Mouse (Mus musculus): Measurements from ENCODE around the gene Oit1. TPM values are rescaled to one million over a fixed set of nuclear protein-coding genes. Genes with fewer than 3 reads are reported as not detected.
A peak's percentile ranks its signal among the peaks of the same experiment; 100 is the strongest.

Oit1 gene
- 8.5 and 15.2 TPM in 2 replicates for polyA plus RNA-seq (2015; fragmentation: Nextera tagmentation; extraction: Ambion mirVana)

DNA sequence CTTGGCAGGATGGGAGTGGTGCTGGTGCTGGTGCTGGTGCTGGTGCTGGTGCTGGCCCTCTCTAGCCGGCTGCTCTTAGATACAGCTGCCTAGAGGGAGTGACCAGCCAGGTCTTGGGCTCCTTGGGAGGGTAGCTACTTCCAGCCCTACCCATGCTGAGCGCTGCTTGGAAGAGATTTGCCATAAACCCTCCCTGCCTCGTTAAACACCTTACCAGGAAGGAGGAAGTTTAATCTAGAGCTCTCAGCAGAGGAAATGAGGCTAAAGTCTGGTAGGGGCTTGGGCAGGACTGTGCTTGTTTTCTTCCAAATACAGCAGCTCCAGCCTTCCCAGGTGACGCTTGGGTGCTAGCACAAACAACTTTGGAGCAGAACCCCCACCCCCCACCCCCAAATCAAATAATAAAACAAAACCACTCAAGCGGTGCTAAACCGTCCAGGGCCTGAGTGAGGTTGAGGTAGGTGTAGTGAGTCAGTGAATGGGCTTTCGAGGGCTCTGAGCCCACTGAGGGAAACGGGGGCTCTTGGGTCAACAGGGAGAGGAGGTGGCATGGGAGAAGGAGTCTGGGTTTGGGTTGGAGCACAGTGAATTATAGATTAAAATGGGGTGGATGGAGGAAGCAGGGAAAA, at the start of gene Oit1:
TSS of gene Oit1 (minus strand) at position 70 of the 629 bp plus-strand sequence.
- H3K4me2 ChIP-seq (replicated peaks), result no peak within 1 kb of the TSS
- peak; percentile 87 for ATAC-seq
- no peak within 1 kb of the TSS for H3K4me3 ChIP-seq (replicated peaks)

DNA sequence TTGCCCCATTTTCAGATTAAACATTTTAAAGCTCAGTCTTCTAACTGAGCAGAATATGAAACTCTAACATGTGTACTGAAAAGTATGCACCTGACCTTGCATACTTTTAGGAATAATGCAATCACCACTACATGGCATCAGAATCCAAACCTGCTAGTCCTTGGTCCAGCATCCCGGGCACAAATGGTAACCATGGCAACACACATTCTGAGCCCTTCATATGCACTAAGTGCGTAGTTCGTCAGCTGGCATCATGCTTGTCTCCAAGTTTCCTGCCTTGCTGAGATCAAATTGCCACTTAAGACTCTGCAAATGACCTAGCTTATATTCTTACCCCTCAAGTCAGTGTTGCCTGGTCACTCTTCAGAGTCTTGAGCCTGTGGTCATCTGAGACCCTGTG, 44.3 kb upstream of the Oit1 start:
- no peaks in the 10 kb centered on the region for H3K27me3 ChIP-seq (replicated peaks)
- H3K9me3 ChIP-seq, result no peaks in the 10 kb centered on the region
- H3K4me3 ChIP-seq (replicated peaks), result no peak overlapping the region
- no peak overlapping the region for H3K27ac ChIP-seq
- WGBS, result 91% methylated on average over 3 of the region's 3 CpGs
- ATAC-seq, result no peak
- no peaks in the 10 kb centered on the region for H3K4me1 ChIP-seq (replicated peaks)
- no peaks in the 10 kb centered on the region for H3K36me3 ChIP-seq
- no peak overlapping the region for H3K9ac ChIP-seq
- no peak overlapping the region for H3K4me2 ChIP-seq (replicated peaks)

More for the DNA sequence above, at the start of gene Oit1:
- WGBS, result 45% methylated on average over 8 of the region's 8 CpGs
- peak within 1 kb of the TSS; percentile 13; the same call in 1 of the 2 replicates for H3K27ac ChIP-seq
- H3K27me3 ChIP-seq (replicated peaks), result no peaks in the 10 kb centered on the region
- no peaks in the 10 kb centered on the region for H3K4me1 ChIP-seq (replicated peaks)
- no peak within 1 kb of the TSS for H3K9ac ChIP-seq
- H3K9me3 ChIP-seq, result no peaks in the 10 kb centered on the region
- H3K36me3 ChIP-seq, result no peaks in the 10 kb centered on the region

DNA sequence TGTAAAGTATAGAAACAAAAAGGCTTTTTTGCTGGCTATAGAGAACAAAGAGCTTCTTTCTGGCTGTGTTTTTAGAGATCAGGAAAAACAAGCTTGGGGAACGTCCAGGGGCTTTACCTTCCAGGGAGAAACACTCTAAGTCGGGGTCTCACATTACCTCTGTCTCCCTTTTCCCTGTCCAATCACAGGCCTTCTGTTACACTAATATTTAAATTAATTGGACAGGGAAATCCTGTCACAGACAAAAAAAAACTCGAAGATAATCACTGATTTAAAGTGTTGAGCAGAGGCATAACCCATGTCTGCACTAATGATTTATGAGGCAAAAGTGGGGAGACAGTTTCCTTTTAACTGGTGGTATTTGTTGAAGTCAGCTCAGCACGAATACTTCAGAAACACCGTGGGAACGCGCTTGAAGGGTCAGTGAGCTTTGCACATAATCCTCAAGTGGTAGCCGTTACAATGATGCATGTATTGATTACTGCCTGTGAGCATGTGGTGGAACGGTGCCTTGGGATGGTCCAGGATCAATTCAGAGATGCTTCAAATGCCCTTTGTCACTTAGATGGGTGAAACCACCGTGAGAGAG, 42.7 kb upstream of the Oit1 start:
- no peak overlapping the region for H3K4me3 ChIP-seq (replicated peaks)
- H3K27me3 ChIP-seq (replicated peaks), result no peaks in the 10 kb centered on the region
- H3K27ac ChIP-seq, result no peak overlapping the region
- H3K9me3 ChIP-seq, result no peaks in the 10 kb centered on the region
- H3K36me3 ChIP-seq, result no peaks in the 10 kb centered on the region
- ATAC-seq, result no peak
- 11% methylated on average over 10 of the region's 10 CpGs for WGBS
- 0 out of 2 replicates have a peak overlapping the region, but pooled peaks have one; percentile 26 for H3K4me2 ChIP-seq (replicated peaks)
- no peak overlapping the region for H3K9ac ChIP-seq
- H3K4me1 ChIP-seq (replicated peaks), result no peaks in the 10 kb centered on the region

DNA sequence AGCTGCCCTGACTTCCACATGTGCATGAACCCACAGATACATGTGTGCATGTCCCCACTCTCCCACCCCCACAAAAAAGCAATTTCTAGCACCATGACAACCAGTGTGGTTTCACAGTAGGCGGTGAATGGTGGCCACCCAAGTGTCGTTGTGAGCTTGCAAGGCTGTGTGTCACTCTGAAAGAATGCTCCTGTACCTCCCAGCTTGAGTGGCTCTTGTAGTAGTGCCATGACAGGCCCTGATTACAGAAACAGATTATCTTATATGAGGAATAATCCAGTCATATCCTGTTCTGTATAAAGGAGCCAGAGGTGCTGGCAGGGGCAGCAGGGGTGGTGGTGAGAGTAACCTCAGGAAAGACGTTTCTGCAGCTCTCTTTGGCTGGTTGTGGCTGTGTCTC, 40.1 kb upstream of the Oit1 start:
- Histone ChIP-seq H3K36me3 (no peaks in the 10 kb centered on the region), H3K9ac (no peak overlapping the region), H3K9me3 (no peaks in the 10 kb centered on the region), H3K4me1 (replicated peaks) (no peaks in the 10 kb centered on the region), H3K4me3 (replicated peaks) (no peak overlapping the region), H3K27ac (no peak overlapping the region), H3K27me3 (replicated peaks) (no peaks in the 10 kb centered on the region), H3K4me2 (replicated peaks) (no peak overlapping the region)
- ATAC-seq, result no peak
- WGBS, result 57% methylated on average over 3 of the region's 3 CpGs

GRCm38 (mm10) chr14:8405946-8406345, 27.4 kb upstream of the Oit1 start:
- no peak for ATAC-seq
- no peaks in the 10 kb centered on the region for H3K4me1 ChIP-seq (replicated peaks)
- no peaks in the 10 kb centered on the region for H3K9me3 ChIP-seq
- H3K27ac ChIP-seq, result no peak overlapping the region
- WGBS, result 74% methylated on average over 6 of the region's 6 CpGs
- H3K4me3 ChIP-seq (replicated peaks), result no peak overlapping the region
- H3K36me3 ChIP-seq, result no peaks in the 10 kb centered on the region
- no peaks in the 10 kb centered on the region for H3K27me3 ChIP-seq (replicated peaks)
- H3K9ac ChIP-seq, result no peak overlapping the region
- no peak overlapping the region for H3K4me2 ChIP-seq (replicated peaks)

DNA sequence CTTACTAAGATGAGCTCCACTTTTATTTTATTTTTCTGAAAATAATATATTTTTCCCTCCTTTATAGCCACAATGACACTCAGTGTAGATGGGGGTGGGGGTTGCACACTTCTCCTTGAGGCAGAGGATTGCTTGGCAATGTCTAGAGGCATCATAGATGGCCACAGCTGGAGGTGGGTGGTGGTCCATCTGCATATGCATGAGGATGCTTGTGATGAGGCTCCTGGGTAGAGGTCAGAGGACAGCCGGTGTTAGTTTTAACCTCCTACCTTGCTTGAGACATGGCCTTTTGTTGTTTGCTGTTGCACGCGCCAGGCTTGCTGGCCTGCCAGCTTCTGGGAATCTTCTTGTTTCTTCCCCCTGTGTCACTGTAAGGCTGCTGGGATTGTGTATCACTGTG, 24.8 kb upstream of the Oit1 start:
- WGBS, result 87% methylated on average over 3 of the region's 3 CpGs
- Histone ChIP-seq H3K36me3 (no peaks in the 10 kb centered on the region), H3K9me3 (no peaks in the 10 kb centered on the region), H3K4me2 (replicated peaks) (no peak overlapping the region), H3K9ac (no peak overlapping the region), H3K4me3 (replicated peaks) (no peak overlapping the region), H3K4me1 (replicated peaks) (no peaks in the 10 kb centered on the region), H3K27ac (no peak overlapping the region), H3K27me3 (replicated peaks) (no peaks in the 10 kb centered on the region)
- no peak for ATAC-seq

DNA sequence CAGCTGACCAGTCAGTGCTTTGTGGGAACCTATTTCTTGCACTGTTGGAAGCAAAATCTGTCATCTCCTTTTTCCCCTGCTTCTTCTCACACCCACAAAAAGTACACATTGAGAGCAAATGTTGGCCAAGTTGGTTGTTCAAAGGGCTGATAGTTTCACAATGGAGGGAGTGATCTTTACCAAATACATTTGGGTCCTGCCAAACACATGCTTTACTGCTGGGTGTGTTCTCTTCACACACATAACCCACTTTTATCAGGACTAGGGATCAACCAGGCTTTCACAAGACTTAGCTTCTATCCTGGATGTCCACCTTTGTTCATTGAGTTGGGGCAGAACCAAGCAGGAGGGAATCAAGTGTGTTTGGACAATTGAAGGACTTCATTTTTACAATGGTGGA, 20.0 kb upstream of the Oit1 start:
- H3K9ac ChIP-seq, result no peak overlapping the region
- no peak for ATAC-seq
- H3K36me3 ChIP-seq, result no peaks in the 10 kb centered on the region
- H3K4me2 ChIP-seq (replicated peaks), result no peak overlapping the region
- H3K4me3 ChIP-seq (replicated peaks), result no peak overlapping the region
- H3K4me1 ChIP-seq (replicated peaks), result no peaks in the 10 kb centered on the region
- H3K27ac ChIP-seq, result no peak overlapping the region
- H3K27me3 ChIP-seq (replicated peaks), result no peaks in the 10 kb centered on the region
- H3K9me3 ChIP-seq, result no peaks in the 10 kb centered on the region

GRCm38 (mm10) chr14:8395690-8396287, 17.2 kb upstream of the Oit1 start:
- Histone ChIP-seq H3K9ac (no peak overlapping the region), H3K4me1 (replicated peaks) (no peaks in the 10 kb centered on the region), H3K9me3 (no peaks in the 10 kb centered on the region), H3K4me2 (replicated peaks) (no peak overlapping the region), H3K36me3 (no peaks in the 10 kb centered on the region), H3K27me3 (replicated peaks) (no peaks in the 10 kb centered on the region), H3K4me3 (replicated peaks) (no peak overlapping the region), H3K27ac (no peak overlapping the region)
- no peak for ATAC-seq
- 53% methylated on average over 7 of the region's 7 CpGs for WGBS

DNA sequence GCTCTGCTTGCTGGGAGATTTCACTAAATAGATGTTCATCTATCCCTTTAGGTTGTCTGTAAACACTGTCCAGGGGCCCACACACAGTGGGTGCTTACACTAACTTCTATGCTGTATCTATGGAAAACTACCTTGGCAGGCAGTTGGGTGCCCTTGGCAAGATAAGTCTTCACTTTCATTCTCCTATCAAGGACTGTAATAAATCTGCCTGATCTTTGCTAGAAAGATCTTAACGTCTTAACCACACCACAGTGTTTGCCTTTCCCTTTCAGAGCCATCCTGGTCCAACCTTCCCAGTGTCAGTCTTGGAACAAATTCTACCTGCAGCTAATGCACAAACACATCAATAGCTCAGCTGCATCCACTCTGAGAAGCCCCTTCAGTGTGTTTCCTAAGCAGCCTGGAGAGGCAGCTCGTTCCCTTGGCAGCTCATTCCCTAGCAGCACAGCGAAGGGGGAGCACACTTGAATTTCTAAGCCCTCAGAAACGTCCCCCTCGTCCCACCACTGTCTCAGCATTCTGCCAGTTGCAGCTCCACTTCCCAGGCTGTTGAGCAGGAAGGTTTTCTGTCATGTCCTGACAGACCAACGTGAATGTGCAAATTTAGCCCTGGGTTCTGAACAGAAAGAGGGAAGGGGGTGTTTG, 13.7 kb upstream of the Oit1 start:
- no peak for ATAC-seq
- 44% methylated on average over 6 of the region's 6 CpGs for WGBS

DNA sequence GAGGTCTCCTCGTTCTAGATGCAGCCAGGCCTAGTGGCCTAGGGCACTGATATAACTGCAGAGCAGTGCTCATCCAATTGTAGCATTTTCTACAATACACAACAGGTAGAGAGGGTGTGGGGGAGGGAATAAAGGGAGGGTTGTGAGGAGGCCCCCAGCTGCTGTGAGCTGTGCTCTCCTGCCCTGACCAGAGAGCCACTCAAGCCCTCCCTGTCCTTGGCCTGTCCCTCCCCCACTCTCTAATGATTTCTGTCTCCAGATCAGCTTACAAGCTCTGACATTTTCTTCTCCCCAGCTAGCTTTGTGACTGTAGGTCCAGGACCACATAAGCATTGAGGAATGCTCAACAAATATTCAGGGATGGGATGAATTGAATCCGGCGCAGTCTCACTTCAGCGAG, 9.2 kb downstream of the Oit1 start:
- Histone ChIP-seq H3K9ac (no peak overlapping the region), H3K4me3 (replicated peaks) (no peak overlapping the region), H3K27me3 (replicated peaks) (no peaks in the 10 kb centered on the region), H3K4me1 (replicated peaks) (no peaks in the 10 kb centered on the region), H3K27ac (no peak overlapping the region), H3K4me2 (replicated peaks) (no peak overlapping the region), H3K36me3 (no peaks in the 10 kb centered on the region), H3K9me3 (no peaks in the 10 kb centered on the region)
- WGBS, result 79% methylated on average over 4 of the region's 4 CpGs
- ATAC-seq, result no peak

More for the DNA sequence above, 13.7 kb upstream of the Oit1 start:
- Histone ChIP-seq H3K36me3 (no peaks in the 10 kb centered on the region), H3K27ac (no peak overlapping the region), H3K4me2 (replicated peaks) (no peak overlapping the region), H3K27me3 (replicated peaks) (no peaks in the 10 kb centered on the region), H3K9ac (no peak overlapping the region), H3K9me3 (no peaks in the 10 kb centered on the region), H3K4me1 (replicated peaks) (no peaks in the 10 kb centered on the region), H3K4me3 (replicated peaks) (no peak overlapping the region)

DNA sequence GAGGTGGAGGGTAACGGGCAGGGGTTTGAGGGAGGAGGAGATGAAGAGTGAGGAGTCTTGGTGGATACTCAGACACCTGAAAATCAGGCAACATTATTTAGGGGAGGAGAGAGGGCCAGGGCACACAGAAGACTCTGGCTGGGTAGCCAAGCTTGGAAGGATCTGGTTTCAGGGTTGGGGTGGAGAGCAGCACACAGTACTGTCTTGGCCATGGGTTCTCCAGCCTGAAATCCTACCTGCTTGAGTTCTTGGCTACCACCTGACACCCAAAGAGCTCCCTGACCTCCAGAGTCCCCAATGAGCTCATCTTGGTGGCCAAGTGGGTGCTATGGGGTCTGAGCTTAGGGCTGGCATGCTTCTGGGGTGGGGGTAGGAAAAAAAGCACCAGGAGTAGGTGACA, 9.7 kb downstream of the Oit1 start:
- WGBS, result 82% methylated on average over 1 of the region's 1 CpGs
- ATAC-seq, result no peak

DNA sequence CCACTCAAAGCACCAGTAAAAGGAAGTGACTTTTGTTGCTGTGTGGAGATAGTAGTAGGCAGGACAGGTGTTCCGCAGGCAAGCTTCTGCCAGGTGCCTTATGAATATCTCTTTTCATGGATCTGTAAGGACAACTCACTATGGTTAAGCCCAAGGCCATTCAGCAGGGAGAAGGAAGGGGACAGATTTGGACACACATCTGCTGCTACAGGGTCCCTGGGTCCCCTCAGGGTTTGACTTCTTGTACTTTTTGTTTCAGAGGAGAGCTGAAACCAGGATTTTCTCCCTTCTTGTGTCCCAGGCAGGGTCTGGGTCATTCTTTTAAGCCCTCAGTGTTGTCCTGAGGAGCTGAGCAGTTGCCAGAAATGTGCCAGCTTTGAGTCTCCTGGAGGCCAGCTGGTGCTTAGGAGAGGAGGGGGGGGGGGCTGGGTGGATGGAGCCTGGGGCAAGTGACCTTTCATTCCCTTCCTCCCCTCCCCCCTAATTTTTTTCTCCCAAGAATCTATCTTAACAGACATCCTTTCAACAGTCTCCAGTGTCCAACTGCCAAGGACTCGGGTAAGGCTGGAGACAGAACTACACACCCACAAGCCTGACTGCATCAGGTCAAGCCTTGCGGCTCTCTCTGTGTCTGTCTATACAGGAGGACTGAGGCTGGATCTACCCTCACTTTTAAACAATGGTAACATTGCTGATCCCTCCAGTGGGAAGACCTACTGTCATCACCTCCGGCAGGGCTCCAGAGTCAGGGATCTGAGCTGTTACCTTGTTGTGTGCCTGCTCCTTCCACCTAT, 10.6 kb downstream of the Oit1 start:
- 50% methylated on average over 4 of the region's 4 CpGs for WGBS
- Histone ChIP-seq H3K4me3 (replicated peaks) (no peak overlapping the region), H3K4me1 (replicated peaks) (no peaks in the 10 kb centered on the region), H3K27me3 (replicated peaks) (no peaks in the 10 kb centered on the region), H3K36me3 (no peaks in the 10 kb centered on the region), H3K9me3 (no peaks in the 10 kb centered on the region), H3K9ac (no peak overlapping the region), H3K27ac (no peak overlapping the region), H3K4me2 (replicated peaks) (no peak overlapping the region)
- 0 out of 2 replicates have a peak, but pooled peaks have one; percentile 2 for ATAC-seq

More for the DNA sequence above, 9.7 kb downstream of the Oit1 start:
- Histone ChIP-seq H3K36me3 (no peaks in the 10 kb centered on the region), H3K4me1 (replicated peaks) (no peaks in the 10 kb centered on the region), H3K9ac (no peak overlapping the region), H3K4me3 (replicated peaks) (no peak overlapping the region), H3K4me2 (replicated peaks) (no peak overlapping the region), H3K27ac (no peak overlapping the region), H3K27me3 (replicated peaks) (no peaks in the 10 kb centered on the region), H3K9me3 (no peaks in the 10 kb centered on the region)
